Mouse (Mus musculus) intestine, embryonic 14.5 days (tissue): ENCODE data around the gene Mindy4b-ps. TPM values are rescaled to one million over a fixed set of nuclear protein-coding genes. Genes with fewer than 3 reads are reported as not detected.

ENCODE experiments used
- ATAC-seq: fragments of 200-750 bp; cut with Nextera tagmentation; replicated peaks from 2 replicates; pipeline ENCODE4 v1.8.0; 2017; ENCODE audit warnings: low read depth, moderate number of reproducible peaks, moderate TSS enrichment, moderate library complexity; ENCODE audit not compliant: low FRiP score, low TSS enrichment
- DNase-seq: peaks from one replicate; pipeline ENCODE4 v3.0.0-alpha.2; 2018; ENCODE audit warnings: low spot score
- H3K27ac ChIP-seq: fragments of 300-500 bp; sonication (generic); 2 replicates; pipeline ENCODE4 v1.5.1; 2014; ENCODE audit warnings: low read depth, mild to moderate bottlenecking, control low read depth
- H3K27me3 ChIP-seq: fragments of 300-500 bp; sonication (generic); replicated peaks from 2 replicates; pipeline ENCODE4 v1.6.1; 2014; ENCODE audit warnings: low read length, control low read depth; ENCODE audit not compliant: control insufficient read depth, insufficient read depth
- H3K36me3 ChIP-seq: fragments of 300-500 bp; sonication (generic); 2 replicates; pipeline ENCODE4 v1.6.1; 2014; ENCODE audit warnings: low read length, control low read depth; ENCODE audit not compliant: control insufficient read depth, insufficient read depth
- H3K4me1 ChIP-seq: fragments of 300-500 bp; sonication (generic); replicated peaks from 2 replicates; pipeline ENCODE4 v1.6.1; 2014; ENCODE audit warnings: low read length, control low read depth, mixed read lengths; ENCODE audit not compliant: control insufficient read depth, insufficient read depth
- H3K4me2 ChIP-seq: fragments of 300-500 bp; sonication (generic); 2 replicates; pipeline ENCODE4 v1.6.1; 2014; ENCODE audit warnings: low read length
- H3K4me3 ChIP-seq: fragments of 300-500 bp; sonication (generic); 2 replicates; pipeline ENCODE4 v1.5.1; 2014; ENCODE audit warnings: low read depth, low read length, control low read depth, mixed read lengths
- H3K9ac ChIP-seq: fragments of 300-500 bp; sonication (generic); 2 replicates; pipeline ENCODE4 v1.6.1; 2014; ENCODE audit warnings: mild to moderate bottlenecking, low read length
- H3K9me3 ChIP-seq: fragments of 300-500 bp; sonication (generic); 2 replicates; pipeline ENCODE4 v1.6.1; 2016; ENCODE audit warnings: low read length, control low read depth; ENCODE audit not compliant: control insufficient read depth
- WGBS: fragments of 180-500 bp; shearing (Covaris S2); extraction: QIAGEN DNeasy Blood & Tissue Kit; methylation state at CpG from one replicate; pipeline ENCODE4 v1.1.7; 2014; 5-methylcytosine and 5-hydroxymethylcytosine counted together
- polyA plus RNA-seq: library from polyadenylated mRNA; unstranded; fragments of >200 nt; fragmentation: Nextera tagmentation; extraction: Ambion mirVana; gene quantifications from 2 replicates; pipeline ENCODE4 v1.2.1, GENCODE M21; 2014

Gene Mindy4b-ps
- polyA plus RNA-seq, 1 experiment from 2014 or later, result not detected

DNA sequence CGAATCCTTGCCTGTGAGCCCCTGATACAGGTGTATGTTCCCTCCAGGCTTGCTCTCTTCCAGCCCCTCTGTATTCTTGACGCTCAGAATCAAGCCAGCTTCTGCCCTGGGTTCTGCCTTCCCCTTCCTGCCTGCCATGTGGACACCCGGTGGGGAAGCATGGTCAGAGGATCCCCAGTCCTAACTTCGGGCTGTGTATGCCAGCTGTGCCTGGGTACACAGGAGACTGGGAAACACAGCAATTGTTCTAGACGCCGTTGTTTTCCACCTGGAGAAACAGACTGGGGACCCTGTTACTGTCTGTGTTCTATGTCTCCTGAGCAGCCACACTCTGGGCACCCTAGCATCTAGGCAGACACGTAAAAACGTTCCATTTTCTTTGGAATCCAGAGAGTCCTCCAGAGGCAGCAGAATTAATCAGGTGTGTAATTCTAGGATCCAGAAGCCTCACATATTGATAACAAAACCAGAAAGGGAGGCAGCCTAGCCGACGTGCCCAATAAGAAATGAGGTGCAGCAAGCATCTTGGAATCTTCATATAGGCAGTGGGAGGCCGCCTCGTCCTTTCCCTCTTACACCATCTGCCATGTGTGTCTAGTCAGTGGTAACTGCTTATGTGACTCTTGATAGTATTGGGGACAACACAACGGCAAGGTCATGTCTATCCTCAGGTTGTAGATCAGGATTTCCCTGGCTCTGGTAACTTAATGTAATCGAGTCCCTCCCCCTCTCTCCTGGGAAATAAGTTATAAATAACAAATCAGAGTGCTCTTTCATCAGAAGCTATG is 6.4 kb upstream of the Mindy4b-ps start:
- Histone ChIP-seq H3K9ac (no peak overlapping the region), H3K4me1 (no peaks in the 10 kb centered on the region), H3K27ac (no peak overlapping the region), H3K4me2 (no peak overlapping the region), H3K27me3 (no peaks in the 10 kb centered on the region), H3K9me3 (no peaks in the 10 kb centered on the region), H3K4me3 (no peak overlapping the region), H3K36me3 (no peaks in the 10 kb centered on the region)
- DNase-seq (no peak), ATAC-seq (no peak)
- 83% methylated on average over 14 of the region's 14 CpGs for WGBS

DNA sequence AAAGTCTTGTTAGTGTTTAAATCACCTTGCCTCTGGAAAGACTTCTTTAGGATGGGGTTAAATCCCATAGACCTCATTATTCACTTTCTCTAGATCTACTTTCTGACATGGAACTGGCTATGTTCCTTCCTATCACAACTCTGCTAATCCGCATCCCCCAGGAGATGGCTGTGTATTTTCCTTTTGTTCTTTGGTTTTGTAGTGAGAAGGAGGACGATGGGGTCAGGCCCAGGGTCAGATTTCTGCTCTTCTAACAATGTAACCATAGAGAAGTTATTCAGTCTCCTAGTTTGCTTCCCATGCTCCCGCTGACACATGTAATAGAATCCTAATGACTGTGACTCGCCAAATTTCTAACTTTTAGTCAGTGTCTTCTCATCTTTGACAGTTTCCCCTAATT is 4.2 kb upstream of the Mindy4b-ps start:
- Histone ChIP-seq H3K27me3 (no peaks in the 10 kb centered on the region), H3K36me3 (no peaks in the 10 kb centered on the region), H3K4me3 (no peak overlapping the region), H3K9me3 (no peaks in the 10 kb centered on the region), H3K4me1 (no peaks in the 10 kb centered on the region), H3K9ac (no peak overlapping the region), H3K4me2 (no peak overlapping the region), H3K27ac (no peak overlapping the region)
- no peak for ATAC-seq
- WGBS, result 68% methylated on average over 4 of the region's 4 CpGs
- no peak for DNase-seq

DNA sequence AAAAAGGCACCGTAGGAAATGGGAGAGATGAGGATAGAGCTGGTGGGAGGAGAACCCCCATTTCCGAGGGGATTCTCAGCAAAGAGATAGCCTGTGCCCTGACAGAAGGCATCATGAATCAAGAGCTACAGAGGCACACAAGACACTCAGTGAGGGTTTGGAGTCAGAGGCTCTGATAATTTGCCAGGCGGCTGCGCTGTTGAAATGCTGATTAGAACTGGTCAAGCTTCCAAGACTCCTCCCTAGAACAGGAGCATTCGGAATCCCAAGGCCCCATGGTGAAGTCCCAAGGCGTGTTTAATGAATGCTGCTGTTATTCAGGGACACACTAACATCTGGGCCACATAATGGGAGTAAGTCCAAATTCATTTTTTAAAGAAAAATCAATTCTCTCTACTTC is 4.8 kb downstream of the Mindy4b-ps start:
- no peaks in the 10 kb centered on the region for H3K27me3 ChIP-seq
- no peak overlapping the region for H3K4me3 ChIP-seq
- DNase-seq, result no peak
- WGBS, result 60% methylated on average over 6 of the region's 6 CpGs
- ATAC-seq, result no peak
- H3K9me3 ChIP-seq, result no peaks in the 10 kb centered on the region
- H3K4me1 ChIP-seq, result no peaks in the 10 kb centered on the region
- H3K27ac ChIP-seq, result no peak overlapping the region
- no peak overlapping the region for H3K4me2 ChIP-seq
- no peak overlapping the region for H3K9ac ChIP-seq
- H3K36me3 ChIP-seq, result no peaks in the 10 kb centered on the region

DNA sequence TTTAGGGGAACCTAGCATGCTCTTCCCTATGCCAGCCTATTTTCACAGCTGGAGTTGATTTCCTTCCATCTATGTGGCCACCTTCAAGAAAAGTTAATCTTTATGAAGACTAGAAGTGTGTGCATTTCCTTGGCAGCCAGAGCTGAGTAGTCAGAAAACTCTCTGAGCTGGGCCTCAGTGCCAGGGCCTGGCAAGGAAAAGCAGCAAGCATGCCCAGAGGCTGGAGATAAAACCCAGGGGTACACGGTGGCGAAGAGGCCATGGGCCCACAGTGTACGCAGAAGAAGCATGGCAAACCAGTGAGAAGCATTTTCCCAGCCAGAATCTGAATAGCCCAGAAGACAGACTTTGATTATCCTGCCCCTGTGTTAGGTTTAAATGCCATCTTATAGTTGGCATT is 7.9 kb downstream of the Mindy4b-ps start:
- 90% methylated on average over 3 of the region's 3 CpGs for WGBS
- no peak overlapping the region for H3K9ac ChIP-seq
- no peaks in the 10 kb centered on the region for H3K9me3 ChIP-seq
- DNase-seq, result no peak
- no peak overlapping the region for H3K27ac ChIP-seq
- H3K27me3 ChIP-seq, result no peaks in the 10 kb centered on the region
- no peak overlapping the region for H3K4me3 ChIP-seq
- ATAC-seq, result no peak
- H3K4me2 ChIP-seq, result no peak overlapping the region
- no peaks in the 10 kb centered on the region for H3K36me3 ChIP-seq
- no peaks in the 10 kb centered on the region for H3K4me1 ChIP-seq

DNA sequence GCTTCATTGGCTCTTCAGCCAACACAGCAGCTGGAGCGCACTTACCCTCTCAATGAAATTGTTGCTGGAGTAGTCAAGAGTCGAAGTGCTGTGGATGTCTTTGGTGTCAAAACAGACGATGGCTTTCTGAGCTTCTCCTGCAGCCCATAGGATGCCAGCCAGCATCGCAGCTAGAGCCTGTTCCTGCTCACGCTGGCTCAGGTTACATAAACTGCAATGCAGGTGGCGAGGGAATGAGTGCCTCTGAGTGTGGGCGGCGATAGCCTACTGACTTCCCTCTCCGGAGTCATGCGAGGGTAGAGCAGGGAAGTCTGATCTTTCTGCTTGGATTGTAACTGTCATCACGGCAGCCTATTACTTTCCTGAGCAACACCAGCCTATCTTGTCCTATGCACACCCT is 11.8 kb downstream of the Mindy4b-ps start:
- Histone ChIP-seq H3K4me3 (no peak overlapping the region), H3K9ac (no peak overlapping the region), H3K27ac (no peak overlapping the region), H3K4me1 (no peaks in the 10 kb centered on the region), H3K36me3 (no peaks in the 10 kb centered on the region), H3K4me2 (no peak overlapping the region), H3K9me3 (no peaks in the 10 kb centered on the region), H3K27me3 (no peaks in the 10 kb centered on the region)
- WGBS, result 34% methylated on average over 11 of the region's 11 CpGs
- no peak for DNase-seq
- no peak for ATAC-seq

DNA sequence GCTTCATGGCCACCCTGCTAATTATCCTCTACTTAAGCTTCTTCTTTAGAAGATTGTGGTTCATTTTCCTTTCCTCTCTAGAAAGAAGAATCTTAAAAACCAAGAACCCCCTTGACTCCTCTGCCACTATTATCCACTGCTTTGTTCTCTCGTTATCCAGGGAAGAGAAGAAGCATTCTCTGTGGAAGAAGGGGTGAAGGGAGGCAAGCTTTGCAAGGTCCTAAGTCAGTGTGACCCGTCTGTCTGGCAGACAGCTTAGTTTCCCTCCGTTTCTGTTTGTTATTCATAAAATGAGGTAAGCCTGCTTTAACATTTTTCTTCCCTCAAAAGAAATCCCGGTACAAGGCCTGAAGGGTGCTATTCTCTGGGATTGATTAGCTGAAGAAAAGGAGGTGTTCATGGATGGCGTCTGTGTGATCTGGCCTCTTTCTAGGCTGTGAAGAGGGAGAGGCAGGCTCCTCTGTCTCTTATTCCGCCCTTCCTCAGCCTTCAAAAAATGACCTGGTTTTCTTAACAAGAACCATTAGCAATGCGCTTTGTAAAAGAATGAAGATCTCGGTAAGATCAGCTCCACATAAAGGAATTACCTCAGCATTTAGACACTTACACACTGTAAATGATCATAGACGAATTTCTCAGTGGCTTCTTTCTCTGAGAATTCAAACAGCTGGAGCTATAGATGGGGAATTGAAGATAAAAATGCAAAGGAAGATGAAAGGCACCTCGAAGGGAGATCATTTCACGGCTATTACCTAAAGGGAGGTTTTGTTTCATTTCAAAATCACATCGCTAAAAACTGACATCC is 12.8 kb downstream of the Mindy4b-ps start:
- ATAC-seq, result no peak
- 61% methylated on average over 12 of the region's 12 CpGs for WGBS

DNA sequence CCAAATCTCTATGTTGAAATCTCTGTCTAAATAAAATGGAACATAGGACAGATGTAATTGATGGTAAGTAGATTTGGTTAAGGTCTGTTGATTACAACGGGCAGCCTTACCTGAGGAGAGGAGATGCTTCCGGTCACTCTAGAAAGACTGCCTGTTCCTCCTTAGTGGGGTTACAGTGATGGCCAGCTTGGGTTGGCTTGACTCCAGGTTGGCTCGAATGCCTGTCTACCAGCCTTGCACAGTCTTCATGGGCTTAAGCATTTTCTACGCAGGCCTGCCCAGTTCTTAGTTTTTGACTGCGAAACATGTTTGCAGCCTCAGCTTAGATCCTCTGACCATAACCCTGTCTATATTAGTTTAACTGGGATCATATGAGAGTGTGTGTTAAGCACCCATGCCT is 13.5 kb downstream of the Mindy4b-ps start:
- no peaks in the 10 kb centered on the region for H3K27me3 ChIP-seq
- H3K27ac ChIP-seq, result no peak overlapping the region
- H3K4me3 ChIP-seq, result no peak overlapping the region
- no peaks in the 10 kb centered on the region for H3K4me1 ChIP-seq
- H3K9me3 ChIP-seq, result no peaks in the 10 kb centered on the region
- H3K36me3 ChIP-seq, result no peaks in the 10 kb centered on the region
- H3K9ac ChIP-seq, result no peak overlapping the region
- no peak for ATAC-seq
- WGBS, result 90% methylated on average over 5 of the region's 5 CpGs
- no peak for DNase-seq
- H3K4me2 ChIP-seq, result no peak overlapping the region

More for the DNA sequence above, 12.8 kb downstream of the Mindy4b-ps start:
- H3K9me3 ChIP-seq, result no peaks in the 10 kb centered on the region
- no peak overlapping the region for H3K27ac ChIP-seq
- H3K9ac ChIP-seq, result no peak overlapping the region
- H3K4me3 ChIP-seq, result no peak overlapping the region
- DNase-seq, result no peak
- no peaks in the 10 kb centered on the region for H3K36me3 ChIP-seq
- no peaks in the 10 kb centered on the region for H3K27me3 ChIP-seq
- H3K4me1 ChIP-seq, result no peaks in the 10 kb centered on the region
- H3K4me2 ChIP-seq, result no peak overlapping the region

DNA sequence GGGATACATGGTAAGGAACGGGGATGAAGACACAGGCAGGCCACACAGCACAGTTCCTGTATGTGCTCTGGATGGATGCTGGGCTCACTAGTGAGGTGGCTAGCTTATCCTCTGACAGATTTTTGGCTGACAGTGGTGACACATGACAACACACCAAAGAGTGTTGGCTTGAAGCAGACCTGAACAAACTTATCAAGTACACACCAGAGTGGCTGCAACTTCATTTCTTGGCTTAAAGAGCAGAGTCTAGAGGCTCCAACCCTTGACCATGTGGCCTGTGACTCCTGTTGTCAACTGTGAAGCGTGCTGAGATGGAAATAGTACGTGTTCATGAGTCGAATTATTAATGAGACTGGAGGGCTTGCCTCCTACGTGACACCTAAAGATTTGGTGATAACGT is 17.4 kb downstream of the Mindy4b-ps start:
- 86% methylated on average over 6 of the region's 6 CpGs for WGBS
- DNase-seq (no peak), ATAC-seq (no peak)
- no peaks in the 10 kb centered on the region for H3K9me3 ChIP-seq
- H3K4me3 ChIP-seq, result no peak overlapping the region
- H3K27me3 ChIP-seq, result no peaks in the 10 kb centered on the region
- no peaks in the 10 kb centered on the region for H3K36me3 ChIP-seq
- no peaks in the 10 kb centered on the region for H3K4me1 ChIP-seq
- H3K27ac ChIP-seq, result no peak overlapping the region
- no peak overlapping the region for H3K4me2 ChIP-seq
- H3K9ac ChIP-seq, result no peak overlapping the region
